Mouse (Mus musculus) layer of hippocampus, adult 9-11 months (tissue): Measurements from ENCODE around the gene Acap3.

Experiments used
- DNase-seq: peaks from one replicate; pipeline ENCODE4 v3.0.0; 2022

The Acap3 gene

GRCm38 (mm10) chr4:155887674-155888073, 3.9 kb upstream of the Acap3 start:
- peak; percentile 1 for DNase-seq

GRCm38 (mm10) chr4:155888181-155888580, 3.4 kb upstream of the Acap3 start:
- peak; percentile 2 for DNase-seq

GRCm38 (mm10) chr4:155889316-155889715, 2.3 kb upstream of the Acap3 start:
- peak; percentile 1 for DNase-seq

- DNase-seq: no peak
Measured at GRCm38 (mm10) chr4:155891011-155891471, 581 bp upstream of the Acap3 start.

GRCm38 (mm10) chr4:155892017-155892416, 395 bp downstream of the Acap3 start:
- DNase-seq: peak; percentile 76

GRCm38 (mm10) chr4:155892438-155893211, 1.0 kb downstream of the Acap3 start:
- DNase-seq: peak; percentile 35

GRCm38 (mm10) chr4:155893212-155893690, 1.6 kb downstream of the Acap3 start:
- DNase-seq: peak; percentile 7

GRCm38 (mm10) chr4:155894311-155894881, 2.8 kb downstream of the Acap3 start:
- DNase-seq: peak; percentile 80

GRCm38 (mm10) chr4:155895216-155895615, 3.6 kb downstream of the Acap3 start:
- DNase-seq: peak; percentile 80

GRCm38 (mm10) chr4:155895826-155896225, 4.2 kb downstream of the Acap3 start:
- DNase-seq: peak; percentile 7

- peak; percentile 4 for DNase-seq
Measured at GRCm38 (mm10) chr4:155896461-155896860, 4.8 kb downstream of the Acap3 start.

GRCm38 (mm10) chr4:155898318-155898717, 6.7 kb downstream of the Acap3 start:
- no peak for DNase-seq

GRCm38 (mm10) chr4:155899355-155899754, 7.7 kb downstream of the Acap3 start:
- peak; percentile 1 for DNase-seq

- DNase-seq: peak; percentile 69
Measured at GRCm38 (mm10) chr4:155901205-155901604, 9.6 kb downstream of the Acap3 start.

- peak; percentile 1 for DNase-seq
Measured at GRCm38 (mm10) chr4:155903246-155903645, 11.6 kb downstream of the Acap3 start.

- DNase-seq: peak; percentile 20
Measured at GRCm38 (mm10) chr4:155904318-155905102, 12.9 kb downstream of the Acap3 start.

- no peak for DNase-seq
Measured at GRCm38 (mm10) chr4:155905634-155906033, 14.0 kb downstream of the Acap3 start.

- DNase-seq: peak; percentile 1
Measured at GRCm38 (mm10) chr4:155906125-155906524, 14.5 kb downstream of the Acap3 start.

- peak; percentile 1 for DNase-seq
Measured at GRCm38 (mm10) chr4:155907003-155907402, 15.4 kb downstream of the Acap3 start.

- no peak for DNase-seq
Measured at GRCm38 (mm10) chr4:155908281-155908680, 16.7 kb downstream of the Acap3 start.

GRCm38 (mm10) chr4:155908751-155909150, 17.1 kb downstream of the Acap3 start:
- peak; percentile 1 for DNase-seq

GRCm38 (mm10) chr4:155932031-155932430, 40.4 kb downstream of the Acap3 start:
- no peak for DNase-seq

- peak; percentile 44 for DNase-seq
Measured at GRCm38 (mm10) chr4:155943049-155943452, 51.4 kb downstream of the Acap3 start.
